9 mouse cellular contexts compared by ENCODE assay signal in genomic region chr1:43635718-43636117, GRCm38 (mm10).
DNase-seq lines count a peak whose midpoint lies in the region; ATAC-seq lines count a peak whose summit lies in the region.
"Had no signal": no experiment of that assay in that cellular context is flagged by ENCODE, and none has a peak within 500 bp of the region (broad histone marks: within the 10 kb centered on the region; RNA-seq: fewer than 3 reads in every experiment).

No protein-coding gene starts in this region.

- H3K27ac ChIP-seq in embryonic facial prominence, embryonic 11.5 days (replicated peaks; ENCODE audit: low read depth, low read length): no peak overlapping the region
- no peak overlapping the region for H3K27ac ChIP-seq in embryonic facial prominence, embryonic 10.5 days (replicated peaks)
- H3K27ac ChIP-seq in midbrain, embryonic 14.5 days (replicated peaks; ENCODE audit: low read depth, low read length): no peak overlapping the region
- H3K27ac ChIP-seq in midbrain, embryonic 10.5 days (replicated peaks): no peak overlapping the region
- H3K27ac ChIP-seq in hindbrain, embryonic 10.5 days: no peak overlapping the region
- H3K27ac ChIP-seq: hindbrain, embryonic 15.5 days had no signal

- no peaks in the 10 kb centered on the region for H3K27me3 ChIP-seq in embryonic facial prominence, embryonic 11.5 days (ENCODE audit: control insufficient read depth, insufficient read depth, low read length)
- no peaks in the 10 kb centered on the region for H3K27me3 ChIP-seq in embryonic facial prominence, embryonic 10.5 days (replicated peaks; ENCODE audit: low read depth, poor library complexity, severe bottlenecking)
- H3K27me3 ChIP-seq in midbrain, embryonic 14.5 days (ENCODE audit: control insufficient read depth, insufficient read depth, low read length): no peaks in the 10 kb centered on the region
- no peaks in the 10 kb centered on the region for H3K27me3 ChIP-seq in midbrain, embryonic 10.5 days (ENCODE audit: low read depth, poor library complexity, severe bottlenecking)
- H3K27me3 ChIP-seq in hindbrain, embryonic 10.5 days (ENCODE audit: insufficient read depth, poor library complexity, severe bottlenecking): no peaks in the 10 kb centered on the region
- H3K27me3 ChIP-seq: hindbrain, embryonic 15.5 days had no signal

- DNase-seq in embryonic facial prominence, embryonic 11.5 days (ENCODE audit: low spot score): peak; percentile 7
- DNase-seq in embryonic facial prominence, embryonic 10.5 days (ENCODE audit: low spot score): no peak
- DNase-seq in midbrain, embryonic 14.5 days: peak; percentile 19
- no peak for DNase-seq in midbrain, embryonic 10.5 days (ENCODE audit: low spot score)
- DNase-seq in adrenal gland, postnatal 14 days: peak; percentile 41
- DNase-seq in heart, postnatal 10 days: peak; percentile 34 to 51
- DNase-seq in hindbrain, embryonic 10.5 days (ENCODE audit: low spot score): no peak

- 77% methylated on average over 3 of the region's 3 CpGs for WGBS in embryonic facial prominence, embryonic 11.5 days
- WGBS in embryonic facial prominence, embryonic 10.5 days: 79% methylated on average over 3 of the region's 3 CpGs
- WGBS in midbrain, embryonic 14.5 days: 78% methylated on average over 3 of the region's 3 CpGs
- WGBS in midbrain, embryonic 10.5 days: 81% methylated on average over 3 of the region's 3 CpGs
- WGBS in hindbrain, embryonic 10.5 days: 85% methylated on average over 3 of the region's 3 CpGs

- intact Hi-C loops in heart, postnatal 10 days (cut with DNase I): loop anchor here (1.0 to 5.0 kb wide), 2 partner anchors 102 to 336 kb away; no protein-coding TSS in a partner anchor

- no peak overlapping the region for H3K9ac ChIP-seq in embryonic facial prominence, embryonic 11.5 days (replicated peaks; ENCODE audit: low read length)
- no peak overlapping the region for H3K9ac ChIP-seq in midbrain, embryonic 14.5 days (replicated peaks; ENCODE audit: low read length)
- H3K9ac ChIP-seq: hindbrain, embryonic 15.5 days had no signal

- no peaks in the 10 kb centered on the region for H3K36me3 ChIP-seq in embryonic facial prominence, embryonic 11.5 days (replicated peaks; ENCODE audit: control insufficient read depth, insufficient read depth, low read depth, low read length)
- H3K36me3 ChIP-seq in embryonic facial prominence, embryonic 10.5 days (replicated peaks): no peaks in the 10 kb centered on the region
- H3K36me3 ChIP-seq in midbrain, embryonic 14.5 days (ENCODE audit: control insufficient read depth, insufficient read depth, low read length): no peaks in the 10 kb centered on the region
- H3K36me3 ChIP-seq in midbrain, embryonic 10.5 days: no peaks in the 10 kb centered on the region
- H3K36me3 ChIP-seq in hindbrain, embryonic 10.5 days: no peaks in the 10 kb centered on the region
- H3K36me3 ChIP-seq: hindbrain, embryonic 15.5 days had no signal

- no peak overlapping the region for H3K4me3 ChIP-seq in embryonic facial prominence, embryonic 11.5 days (ENCODE audit: low read depth, low read length)
- no peak overlapping the region for H3K4me3 ChIP-seq in embryonic facial prominence, embryonic 10.5 days
- no peak overlapping the region for H3K4me3 ChIP-seq in midbrain, embryonic 14.5 days (replicated peaks; ENCODE audit: low read depth, low read length)
- H3K4me3 ChIP-seq in midbrain, embryonic 10.5 days: no peak overlapping the region
- H3K4me3 ChIP-seq in hindbrain, embryonic 10.5 days: no peak overlapping the region
- H3K4me3 ChIP-seq: hindbrain, embryonic 15.5 days had no signal

- no peak overlapping the region for H3K4me2 ChIP-seq in embryonic facial prominence, embryonic 11.5 days (ENCODE audit: low read depth, low read length)
- H3K4me2 ChIP-seq in midbrain, embryonic 14.5 days (ENCODE audit: low read length): no peak overlapping the region
- H3K4me2 ChIP-seq: hindbrain, embryonic 15.5 days had no signal

- H3K4me1 ChIP-seq in embryonic facial prominence, embryonic 11.5 days (ENCODE audit: control insufficient read depth, insufficient read depth, low read length): no peaks in the 10 kb centered on the region
- H3K4me1 ChIP-seq in embryonic facial prominence, embryonic 10.5 days: no peaks in the 10 kb centered on the region
- no peaks in the 10 kb centered on the region for H3K4me1 ChIP-seq in midbrain, embryonic 14.5 days (ENCODE audit: control insufficient read depth, insufficient read depth, low read length)
- peaks cover 9% of the 10 kb centered on the region for H3K4me1 ChIP-seq in midbrain, embryonic 10.5 days
- peaks cover 9% of the 10 kb centered on the region; the same call in 1 of the 2 replicates for H3K4me1 ChIP-seq in hindbrain, embryonic 10.5 days (replicated peaks)

- ATAC-seq in embryonic facial prominence, embryonic 11.5 days (replicated peaks; ENCODE audit: insufficient number of reproducible peaks, low FRiP score, low TSS enrichment, low read depth): no peak
- ATAC-seq in midbrain, embryonic 14.5 days (ENCODE audit: low FRiP score, low TSS enrichment): no peak
- 0 out of 2 replicates have a peak, but pooled peaks have one; percentile 33 for ATAC-seq in neutrophil, adult 5-6 weeks (ENCODE audit: extremely low read depth, insufficient number of reproducible peaks, low FRiP score, poor library complexity, severe bottlenecking)

- H3K9me3 ChIP-seq in embryonic facial prominence, embryonic 11.5 days (replicated peaks; ENCODE audit: control insufficient read depth, low read length): no peaks in the 10 kb centered on the region
- no peaks in the 10 kb centered on the region for H3K9me3 ChIP-seq in embryonic facial prominence, embryonic 10.5 days
- no peaks in the 10 kb centered on the region for H3K9me3 ChIP-seq in midbrain, embryonic 14.5 days (ENCODE audit: control insufficient read depth, low read length)
- H3K9me3 ChIP-seq in midbrain, embryonic 10.5 days (replicated peaks): no peaks in the 10 kb centered on the region
- no peaks in the 10 kb centered on the region for H3K9me3 ChIP-seq in hindbrain, embryonic 10.5 days
- H3K9me3 ChIP-seq: hindbrain, embryonic 15.5 days had no signal

Comparison
In these comparisons a context has a peak if more than half of its experiments do, and no peak if none do; other contexts are left out.
1. DNase-seq: peak in embryonic facial prominence, embryonic 11.5 days (single experiment), midbrain, embryonic 14.5 days (single experiment), adrenal gland, postnatal 14 days (single experiment) and heart, postnatal 10 days (2 of 2); none in embryonic facial prominence, embryonic 10.5 days (single experiment), midbrain, embryonic 10.5 days (single experiment) and hindbrain, embryonic 10.5 days (single experiment).